Mouse (Mus musculus): ENCODE measurements around the gene Eif3d. TPM values are rescaled to one million over a fixed set of nuclear protein-coding genes. Genes with fewer than 3 reads are reported as not detected.

Gene Eif3d
- polyA plus RNA-seq, 3 experiments from 2014 or later, result 129 to 182 (median 175) TPM

DNA sequence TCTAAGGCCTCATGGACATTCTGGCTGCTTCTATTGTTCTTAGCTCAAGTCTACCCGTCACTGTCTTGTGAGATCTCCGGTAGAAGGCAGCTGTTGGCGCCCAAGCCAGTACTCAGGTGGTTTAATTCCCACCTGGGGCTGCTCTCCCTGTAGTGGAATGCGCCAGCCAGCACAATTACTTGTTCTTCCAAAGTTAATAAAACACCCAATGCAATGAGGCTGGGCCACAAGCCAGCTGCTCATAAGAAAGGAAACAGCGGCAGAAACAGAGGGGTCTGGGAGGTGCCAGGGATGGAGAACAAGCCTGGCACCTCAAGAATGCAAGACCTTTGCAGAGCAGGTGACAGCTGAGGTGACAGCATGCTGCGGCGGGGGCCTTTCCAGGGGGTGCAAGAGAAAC, 21.6 kb downstream of the Eif3d start:
- ATAC-seq, result no peak

GRCm38 (mm10) chr15:77945711-77946110, 24.9 kb downstream of the Eif3d start:
- ATAC-seq, result no peak

DNA sequence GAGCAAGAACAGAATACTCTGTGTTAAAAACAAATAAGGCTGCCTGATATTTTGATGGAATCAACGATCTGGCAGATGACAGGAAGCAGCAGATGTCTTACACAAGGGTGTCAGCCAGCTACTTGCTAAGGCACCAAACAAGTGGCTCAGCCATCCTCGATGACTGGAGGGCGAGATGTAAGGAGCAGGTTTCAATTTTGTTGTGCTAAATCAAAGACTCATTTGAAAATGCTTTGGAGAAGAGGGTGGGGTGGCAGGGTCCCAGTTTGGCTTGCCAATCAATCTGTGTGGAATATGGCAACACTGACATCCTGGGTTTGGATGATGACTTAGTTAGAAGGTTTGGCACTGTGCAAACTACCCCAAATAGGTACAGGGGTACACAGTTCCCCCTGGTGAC, 29.1 kb downstream of the Eif3d start:
- ATAC-seq, result no peak

GRCm38 (mm10) chr15:77938516-77938915, 32.1 kb downstream of the Eif3d start:
- ATAC-seq, result no peak

GRCm38 (mm10) chr15:77935673-77936375, 34.8 kb downstream of the Eif3d start:
- no peak for ATAC-seq

DNA sequence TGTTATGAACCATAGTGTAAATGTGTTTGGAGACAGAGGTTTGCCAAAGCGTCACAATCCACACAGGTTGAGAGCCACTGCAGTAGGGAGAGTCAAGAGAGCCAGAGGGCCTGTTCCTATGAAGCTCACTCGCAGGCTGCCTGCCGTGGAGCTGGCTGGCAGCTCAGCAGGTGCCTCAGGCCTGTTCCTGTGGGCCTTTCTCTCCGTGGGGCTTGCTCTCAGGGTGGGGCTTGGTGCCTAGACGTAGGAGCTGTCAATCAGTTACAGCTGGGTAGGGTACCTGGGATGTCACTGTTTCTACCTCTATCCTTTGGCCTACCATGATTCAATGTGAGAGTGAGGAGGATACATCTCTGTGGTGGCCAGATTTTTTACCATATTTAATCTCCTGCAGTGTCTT, 35.6 kb downstream of the Eif3d start:
- no peak for ATAC-seq

DNA sequence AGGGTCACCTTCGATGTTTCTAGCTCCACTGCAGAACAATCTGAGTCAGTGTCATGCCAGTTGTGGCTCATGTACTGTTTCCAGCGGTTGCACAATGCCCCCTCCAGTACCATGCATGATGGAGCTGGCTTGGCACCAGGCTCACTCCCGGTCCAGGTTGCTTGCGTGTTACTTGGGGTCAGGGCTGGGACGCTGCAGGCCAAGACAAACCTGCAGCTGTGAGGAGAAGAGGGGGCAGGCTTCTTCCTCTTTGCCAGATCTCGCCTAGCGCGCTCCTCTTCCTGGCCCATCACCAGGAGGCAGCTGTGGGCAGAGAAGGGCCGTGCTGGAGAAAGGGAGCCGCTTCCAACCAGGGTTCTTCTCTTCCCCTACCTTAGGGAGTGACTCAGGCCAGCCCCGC, 36.3 kb downstream of the Eif3d start:
- ATAC-seq, result no peak

DNA sequence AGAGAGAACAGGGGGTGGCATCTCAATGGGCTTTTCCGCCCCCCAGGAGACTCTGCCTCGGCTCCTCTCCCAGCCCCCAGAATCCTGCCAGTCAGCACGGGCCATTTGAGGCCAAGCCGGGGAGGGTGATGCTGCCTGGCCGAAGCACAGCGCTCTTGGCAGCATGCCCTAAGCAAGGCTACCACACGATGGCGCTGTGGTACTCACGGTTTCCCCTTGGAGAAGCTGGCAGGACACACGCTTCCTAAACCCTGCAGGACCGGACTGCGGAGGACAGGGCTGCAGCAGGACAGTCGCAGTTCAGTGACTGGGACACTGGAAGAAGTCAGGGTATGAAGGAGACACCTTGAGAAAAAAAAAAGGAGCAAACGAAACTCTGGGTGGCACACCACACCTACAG, 36.8 kb downstream of the Eif3d start:
- peak; percentile 36 for ATAC-seq

DNA sequence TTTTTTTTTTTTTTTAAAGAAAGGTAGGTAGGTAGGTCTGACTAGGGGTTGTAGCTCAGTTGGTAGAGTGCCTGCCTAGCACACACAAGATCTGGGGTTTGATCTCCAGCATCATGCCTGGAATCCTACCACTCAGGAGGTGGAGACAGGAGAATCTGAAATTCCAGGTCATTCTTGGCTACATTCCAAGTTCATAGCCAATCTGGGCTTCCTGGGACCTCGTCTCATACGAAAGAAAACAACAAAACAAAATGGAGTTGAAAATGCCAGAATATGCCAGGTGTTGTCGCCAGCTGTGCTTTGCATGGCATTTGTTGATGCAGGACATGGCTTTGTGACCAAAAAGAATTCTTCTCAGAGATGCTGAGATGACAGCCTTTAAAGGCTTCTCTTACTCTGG, 37.4 kb downstream of the Eif3d start:
- no peak for ATAC-seq

DNA sequence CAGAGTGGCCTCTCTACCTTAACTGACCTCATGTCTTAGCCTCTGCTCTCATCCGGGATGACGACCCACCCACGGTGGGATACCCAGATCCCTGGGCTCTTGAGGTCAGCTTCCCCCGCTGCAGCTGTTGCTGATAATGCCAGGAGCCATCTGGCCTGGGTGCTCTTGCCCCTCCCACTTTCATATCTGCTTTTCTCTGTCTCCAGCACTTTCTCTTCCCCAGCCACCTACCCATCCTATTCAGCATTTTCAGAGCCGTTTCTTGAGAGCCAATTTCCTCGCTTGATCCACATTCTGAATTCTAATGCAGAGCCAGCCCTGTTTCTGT, 39.0 kb downstream of the Eif3d start:
- no peak for ATAC-seq

GRCm38 (mm10) chr15:77930986-77931688, 39.5 kb downstream of the Eif3d start:
- ATAC-seq, result no peak

GRCm38 (mm10) chr15:77929804-77930203, 40.8 kb downstream of the Eif3d start:
- ATAC-seq, result no peak

GRCm38 (mm10) chr15:77928673-77929331, 41.8 kb downstream of the Eif3d start, which contains the start of gene Txn2:
Gene Txn2, minus strand, starts transcription at chr15:77929006.
- ATAC-seq, result peak; percentile 91

DNA sequence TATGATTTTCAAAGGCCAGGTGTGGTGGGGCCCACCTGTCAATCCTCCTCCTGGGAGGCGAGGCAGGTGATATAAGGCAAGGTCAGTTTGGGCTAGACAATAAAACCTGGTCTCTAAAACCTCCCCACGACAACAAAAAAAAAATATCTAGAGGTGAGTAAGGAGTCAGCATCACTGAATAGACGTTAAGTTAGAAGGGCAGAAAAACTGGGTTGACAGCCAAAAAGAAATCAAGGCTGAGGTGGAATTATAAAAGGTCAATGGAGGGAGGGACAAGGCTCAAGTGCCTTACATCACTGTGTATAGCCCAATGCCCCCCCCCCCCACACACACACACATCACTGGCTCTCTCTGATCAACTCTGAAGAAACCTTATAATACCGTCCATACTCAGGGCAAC, 42.5 kb downstream of the Eif3d start:
- no peak for ATAC-seq

GRCm38 (mm10) chr15:77926921-77927320, 43.7 kb downstream of the Eif3d start:
- no peak for ATAC-seq

GRCm38 (mm10) chr15:77925195-77925594, 45.4 kb downstream of the Eif3d start:
- ATAC-seq, result no peak

GRCm38 (mm10) chr15:77923267-77924035, 47.2 kb downstream of the Eif3d start:
- no peak for ATAC-seq

GRCm38 (mm10) chr15:77922710-77923109, 47.9 kb downstream of the Eif3d start:
- ATAC-seq, result no peak

DNA sequence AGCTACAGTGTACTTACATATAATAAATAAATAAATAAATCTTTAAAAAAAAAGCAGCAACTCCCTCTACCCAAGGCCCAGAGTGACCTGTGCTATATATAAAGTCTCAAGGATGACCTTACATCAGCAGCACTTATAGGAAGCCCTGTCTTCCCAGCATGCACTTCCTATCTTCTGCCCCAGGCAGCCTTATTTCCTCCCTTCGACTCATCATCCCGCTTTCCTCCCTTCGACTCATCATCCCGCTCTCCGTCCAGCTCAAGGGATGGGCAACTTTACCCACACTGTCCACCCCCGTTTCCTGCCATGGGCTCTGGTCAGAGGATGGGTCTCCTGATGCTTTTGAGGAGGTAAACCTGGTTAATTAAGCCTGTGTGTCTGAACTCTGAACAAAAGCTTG, 49.0 kb downstream of the Eif3d start:
- ATAC-seq, result no peak

- ATAC-seq, result no peak
Observed at GRCm38 (mm10) chr15:77920511-77921462, 49.8 kb downstream of the Eif3d start.

DNA sequence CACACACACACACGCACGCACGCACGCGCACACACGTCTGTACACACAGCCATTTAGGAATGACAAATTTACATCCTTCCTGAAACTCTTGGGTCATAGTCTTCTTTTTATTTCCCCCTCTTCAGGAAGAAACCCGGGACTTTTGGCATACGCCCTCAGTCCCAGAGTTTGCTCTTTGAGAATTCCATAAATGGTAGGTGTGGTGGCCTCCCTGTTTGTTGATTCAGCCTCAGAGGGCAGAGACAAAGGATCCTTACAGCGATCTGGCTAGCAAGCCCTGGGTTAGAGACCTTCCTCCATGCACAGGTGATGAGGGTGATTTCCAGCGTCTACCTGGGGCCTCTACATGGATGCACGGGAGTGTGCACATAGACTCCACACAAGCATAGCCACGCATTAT, 51.2 kb downstream of the Eif3d start:
- ATAC-seq, result no peak

Data from inflammation-experienced regulatory T-cells, adult 6 months (primary cell).